Mouse (Mus musculus) stomach, postnatal 0 days (tissue): ENCODE data around the gene Lgals4. TPM values are rescaled to one million over a fixed set of nuclear protein-coding genes. Genes with fewer than 3 reads are reported as not detected.
A peak's percentile ranks its signal among the peaks of the same experiment; 100 is the strongest.

Experiments
- ATAC-seq: fragments of 200-750 bp; cut with Nextera tagmentation; 2 replicates; pipeline ENCODE4 v1.8.0; 2017; ENCODE audit not compliant: low FRiP score, low TSS enrichment
- DNase-seq: peaks from one replicate; pipeline ENCODE4 v3.0.0-alpha.2; 2016; ENCODE audit warnings: low spot score
- H3K27ac ChIP-seq: fragments of 300-500 bp; sonication (generic); replicated peaks from 2 replicates; pipeline ENCODE4 v1.5.1; 2014; ENCODE audit warnings: mild to moderate bottlenecking, control low read depth
- H3K27me3 ChIP-seq: fragments of 300-500 bp; sonication (generic); 2 replicates; pipeline ENCODE4 v1.6.1; 2014; ENCODE audit warnings: low read length; ENCODE audit not compliant: control insufficient read depth, insufficient read depth
- H3K36me3 ChIP-seq: fragments of 300-500 bp; sonication (generic); 2 replicates; pipeline ENCODE4 v1.6.1; 2014; ENCODE audit warnings: low read length, mixed read lengths; ENCODE audit not compliant: control insufficient read depth, insufficient read depth
- H3K4me1 ChIP-seq: fragments of 300-500 bp; sonication (generic); replicated peaks from 2 replicates; pipeline ENCODE4 v1.6.1; 2014; ENCODE audit warnings: antibody characterized with exemption; ENCODE audit not compliant: control insufficient read depth, insufficient read depth
- H3K4me2 ChIP-seq: fragments of 300-500 bp; sonication (generic); replicated peaks from 2 replicates; pipeline ENCODE4 v1.6.1; 2014; ENCODE audit warnings: low read depth, mild to moderate bottlenecking, control low read depth, moderate library complexity
- H3K4me3 ChIP-seq: fragments of 300-500 bp; sonication (generic); 2 replicates; pipeline ENCODE4 v1.5.1; 2014; ENCODE audit warnings: low read depth, low read length, control low read depth
- H3K9ac ChIP-seq: fragments of 300-500 bp; sonication (generic); 2 replicates; pipeline ENCODE4 v1.6.1; 2014; ENCODE audit warnings: mild to moderate bottlenecking, low read length, control low read depth, mixed read lengths
- H3K9me3 ChIP-seq: fragments of 300-500 bp; sonication (generic); 2 replicates; pipeline ENCODE4 v1.6.1; 2016; ENCODE audit warnings: low read length; ENCODE audit not compliant: control insufficient read depth
- CTCF ChIP-seq: IDR thresholded peaks from 2 replicates; pipeline ENCODE4 v1.5.1; 2016; ENCODE audit warnings: antibody characterized with exemption, low read depth, mild to moderate bottlenecking, moderate library complexity
- EP300 ChIP-seq: optimal IDR thresholded peaks from 2 replicates; pipeline ENCODE3; 2016; ENCODE audit warnings: antibody characterized with exemption
- WGBS: fragments of 180-500 bp; shearing (Covaris S2); extraction: QIAGEN DNeasy Blood & Tissue Kit; methylation state at CpG from one replicate; pipeline ENCODE4 v1.1.7; 2014; 5-methylcytosine and 5-hydroxymethylcytosine counted together
- polyA plus RNA-seq: library from polyadenylated mRNA; unstranded; fragments of >200 nt; fragmentation: Nextera tagmentation; extraction: Ambion mirVana; gene quantifications from 2 replicates; pipeline ENCODE4 v1.2.1, GENCODE M21; 2015

Gene Lgals4
- polyA plus RNA-seq, 1 experiment from 2014 or later, result 489 TPM

- Histone ChIP-seq H3K36me3 (peaks cover 78% of the 10 kb centered on the region), H3K4me1 (no peaks in the 10 kb centered on the region), H3K4me3 (no peak overlapping the region), H3K9ac (no peak overlapping the region), H3K4me2 (no peak overlapping the region), H3K27me3 (no peaks in the 10 kb centered on the region), H3K27ac (0 out of 2 replicates have a peak overlapping the region, but pooled peaks have one; percentile 24), H3K9me3 (no peaks in the 10 kb centered on the region)
- WGBS, result 76% methylated on average over 18 of the region's 18 CpGs
- TF ChIP-seq EP300, result no peak
- no peak for TF ChIP-seq CTCF
- DNase-seq, result no peak
- ATAC-seq, result no peak
Observed at GRCm38 (mm10) chr7:28818436-28818835, 15.2 kb upstream of the Lgals4 start.

- no peak overlapping the region for H3K9ac ChIP-seq
- ATAC-seq (no peak), DNase-seq (no peak)
- H3K9me3 ChIP-seq, result no peaks in the 10 kb centered on the region
- peaks cover 73% of the 10 kb centered on the region for H3K36me3 ChIP-seq
- no peak overlapping the region for H3K27ac ChIP-seq
- H3K4me3 ChIP-seq, result no peak overlapping the region
- no peaks in the 10 kb centered on the region for H3K4me1 ChIP-seq
- WGBS, result 85% methylated on average over 4 of the region's 4 CpGs
- TF ChIP-seq EP300 (no peak), CTCF (no peak)
- no peak overlapping the region for H3K4me2 ChIP-seq
- no peaks in the 10 kb centered on the region for H3K27me3 ChIP-seq
Observed at GRCm38 (mm10) chr7:28818861-28819452, 14.7 kb upstream of the Lgals4 start.

- no peak overlapping the region for H3K4me3 ChIP-seq
- H3K4me1 ChIP-seq, result no peaks in the 10 kb centered on the region
- H3K27me3 ChIP-seq, result no peaks in the 10 kb centered on the region
- H3K9me3 ChIP-seq, result no peaks in the 10 kb centered on the region
- no peak for ATAC-seq
- no peak overlapping the region for H3K4me2 ChIP-seq
- no peak for DNase-seq
- no peak overlapping the region for H3K9ac ChIP-seq
- no peak for TF ChIP-seq CTCF
- no peak for TF ChIP-seq EP300
- WGBS, result 81% methylated on average over 4 of the region's 4 CpGs
- no peak overlapping the region for H3K27ac ChIP-seq
- H3K36me3 ChIP-seq, result peaks cover 67% of the 10 kb centered on the region
Observed at GRCm38 (mm10) chr7:28819571-28819970, 14.1 kb upstream of the Lgals4 start.

- H3K4me3 ChIP-seq, result no peak overlapping the region
- DNase-seq (no peak), ATAC-seq (no peak)
- peaks cover 57% of the 10 kb centered on the region for H3K36me3 ChIP-seq
- 65% methylated on average over 12 of the region's 12 CpGs for WGBS
- H3K4me1 ChIP-seq, result no peaks in the 10 kb centered on the region
- H3K9ac ChIP-seq, result no peak overlapping the region
- no peaks in the 10 kb centered on the region for H3K27me3 ChIP-seq
- no peaks in the 10 kb centered on the region for H3K9me3 ChIP-seq
- no peak overlapping the region for H3K4me2 ChIP-seq
- TF ChIP-seq CTCF (no peak), EP300 (no peak)
- H3K27ac ChIP-seq, result peak overlapping the region; percentile 75
Observed at GRCm38 (mm10) chr7:28820358-28821260, 13.0 kb upstream of the Lgals4 start.

- Histone ChIP-seq H3K4me3 (no peak overlapping the region), H3K9ac (no peak overlapping the region), H3K4me2 (no peak overlapping the region), H3K27ac (peak overlapping the region; percentile 75), H3K36me3 (peaks cover 50% of the 10 kb centered on the region), H3K27me3 (no peaks in the 10 kb centered on the region), H3K4me1 (no peaks in the 10 kb centered on the region), H3K9me3 (no peaks in the 10 kb centered on the region)
- TF ChIP-seq EP300, result no peak
- TF ChIP-seq CTCF, result no peak
- DNase-seq (peak; percentile 57), ATAC-seq (no peak)
- WGBS, result 55% methylated on average over 10 of the region's 10 CpGs
Observed at GRCm38 (mm10) chr7:28821261-28821831, 12.3 kb upstream of the Lgals4 start.
